Mouse (Mus musculus): Measurements from ENCODE around the gene Fabp3. TPM values are rescaled to one million over a fixed set of nuclear protein-coding genes. Genes with fewer than 3 reads are reported as not detected.

Fabp3 gene
- total RNA-seq, 1 experiment from 2014 or later = not detected

DNA sequence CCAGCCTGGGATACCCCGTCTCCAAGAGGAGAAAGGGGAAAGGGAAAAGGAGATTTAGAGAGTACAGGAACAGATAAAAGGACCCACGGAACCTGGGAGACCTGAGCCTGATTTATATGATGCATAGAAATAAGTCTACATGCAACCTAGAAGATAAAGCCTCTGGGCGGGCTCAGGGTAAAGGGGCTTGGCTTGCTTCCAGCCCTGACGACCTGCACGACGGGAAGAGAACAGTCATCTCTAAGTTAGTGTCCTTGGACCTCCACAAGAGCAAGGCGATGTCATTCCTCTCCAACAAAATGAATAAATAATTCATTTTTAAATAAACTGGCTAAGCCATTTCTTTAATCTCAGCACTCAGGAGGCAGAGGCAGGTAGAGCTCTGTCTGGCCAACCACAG, 14.2 kb downstream of the Fabp3 start:
- ATAC-seq (replicated peaks; ENCODE audit: low read depth, poor library complexity, severe bottlenecking) = no peak

DNA sequence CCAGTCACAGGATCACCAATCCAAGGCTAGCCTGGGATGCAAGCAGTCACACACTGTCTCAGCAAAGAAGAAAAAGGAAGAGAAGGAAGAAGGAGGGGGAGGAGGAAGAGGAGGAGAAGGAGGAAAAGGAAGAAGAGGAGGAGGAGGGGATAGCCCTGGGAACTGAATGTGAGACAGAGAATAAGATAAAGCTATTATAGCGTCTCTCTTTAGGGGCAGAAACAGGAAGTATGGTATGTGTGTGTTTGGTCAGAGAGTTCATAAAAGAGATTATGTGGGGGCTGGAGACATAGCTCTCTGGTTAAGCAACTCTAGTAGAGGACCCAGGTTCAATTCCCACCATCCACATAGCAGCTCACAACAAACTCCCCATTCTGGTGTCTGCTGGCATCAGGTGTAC, 14.8 kb downstream of the Fabp3 start:
- ATAC-seq (replicated peaks; ENCODE audit: low read depth, poor library complexity, severe bottlenecking) = no peak

DNA sequence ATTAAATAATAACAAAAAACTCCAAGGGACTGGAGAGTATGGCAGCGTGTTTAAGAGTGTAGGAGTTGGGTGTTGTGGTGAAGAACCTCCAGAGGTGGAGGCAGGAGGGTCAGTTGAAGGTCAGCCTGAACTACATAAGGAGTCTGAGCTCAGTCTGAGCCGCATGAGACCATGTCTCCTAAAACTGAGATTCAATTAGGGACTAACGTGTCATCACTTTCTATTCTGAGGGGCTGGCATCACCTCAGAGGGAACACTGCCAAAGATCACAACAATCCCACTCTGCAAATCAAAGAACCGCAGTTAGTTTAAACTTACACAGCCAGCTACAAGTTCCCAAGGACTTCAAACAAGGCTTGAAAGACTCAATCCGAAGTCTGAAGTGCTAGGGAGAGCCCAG, 15.2 kb downstream of the Fabp3 start:
- no peak for ATAC-seq (replicated peaks; ENCODE audit: low read depth, poor library complexity, severe bottlenecking)

DNA sequence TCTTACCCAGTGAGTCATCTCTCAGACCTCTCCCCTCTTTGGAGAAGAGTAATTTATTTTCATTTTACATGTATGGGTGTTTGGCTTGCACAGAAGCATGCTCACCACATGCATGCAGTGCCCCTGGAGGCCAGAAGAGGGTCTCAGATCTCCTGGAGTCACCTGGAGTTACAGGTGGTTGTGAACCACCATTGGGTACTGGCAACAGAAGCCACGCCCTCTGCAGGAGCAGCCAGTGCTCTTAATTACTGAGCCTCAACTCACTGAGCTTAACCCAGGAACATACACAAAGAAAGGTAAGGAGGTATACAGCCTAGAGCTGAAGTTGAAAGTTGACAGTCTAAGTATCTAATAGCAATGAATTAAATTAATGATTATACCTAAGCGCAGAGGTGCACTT, 17.1 kb downstream of the Fabp3 start:
- no peak for ATAC-seq (replicated peaks; ENCODE audit: low read depth, poor library complexity, severe bottlenecking)

DNA sequence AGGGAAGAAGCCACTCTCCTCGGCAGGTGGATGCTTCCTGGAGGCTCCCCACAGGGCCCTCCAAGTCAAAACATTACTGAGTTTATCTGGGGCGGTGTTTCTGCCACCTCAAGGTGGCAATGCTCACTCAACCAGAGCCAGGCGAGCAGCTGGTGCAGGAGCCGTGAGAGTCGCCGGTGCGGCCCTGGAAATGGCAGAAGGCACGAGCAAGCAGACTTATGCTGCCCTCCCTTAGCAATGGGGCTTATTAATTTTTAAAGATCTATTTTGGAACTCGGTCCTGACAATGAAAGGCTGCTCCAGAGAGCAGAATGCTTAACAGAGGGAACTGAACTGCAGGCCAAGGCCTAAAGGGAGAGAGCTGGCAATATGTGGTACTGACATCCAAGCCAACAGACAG, 19.0 kb downstream of the Fabp3 start:
- no peak for ATAC-seq (replicated peaks; ENCODE audit: low read depth, poor library complexity, severe bottlenecking)

DNA sequence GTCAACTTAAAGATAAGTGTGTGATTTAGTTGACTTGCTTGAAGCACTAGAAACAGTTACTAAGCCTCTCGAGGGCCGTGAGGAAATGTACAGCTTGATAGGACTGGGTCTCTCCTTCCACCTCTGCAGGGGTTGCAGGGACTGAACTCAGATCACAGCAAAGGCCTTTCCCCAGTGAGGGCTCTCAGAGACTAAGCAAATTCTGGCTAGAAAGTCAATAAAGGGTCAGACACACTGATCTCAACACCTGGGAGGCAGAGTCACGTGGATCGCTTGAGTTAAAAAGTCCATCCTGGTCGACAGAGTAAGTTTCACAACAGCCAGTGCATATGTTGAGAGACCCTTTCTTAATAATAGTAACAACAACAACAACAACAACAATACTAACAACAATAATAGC, 27.5 kb downstream of the Fabp3 start:
- ATAC-seq (replicated peaks; ENCODE audit: low read depth, poor library complexity, severe bottlenecking) = no peak

DNA sequence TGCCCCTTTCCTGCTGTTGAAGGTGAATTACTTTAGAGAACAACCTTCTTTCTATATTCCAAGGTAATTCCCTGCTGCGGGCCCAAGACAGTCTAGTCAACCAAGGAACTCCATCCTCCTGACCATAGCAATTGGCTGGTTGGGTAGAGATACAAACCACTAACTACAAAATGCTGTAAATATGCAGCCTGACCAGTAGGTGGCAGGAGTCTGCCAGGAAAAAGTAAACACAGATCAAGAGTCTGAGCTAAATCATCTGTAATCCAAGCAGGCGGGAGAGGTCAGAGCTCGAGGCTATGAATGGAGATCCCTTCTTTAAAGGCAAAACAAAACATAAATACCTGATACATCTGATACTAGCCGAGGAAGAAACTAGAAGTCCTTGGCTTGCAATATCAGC, 33.3 kb downstream of the Fabp3 start:
- ATAC-seq (replicated peaks; ENCODE audit: low read depth, poor library complexity, severe bottlenecking) = peak; percentile 85

DNA sequence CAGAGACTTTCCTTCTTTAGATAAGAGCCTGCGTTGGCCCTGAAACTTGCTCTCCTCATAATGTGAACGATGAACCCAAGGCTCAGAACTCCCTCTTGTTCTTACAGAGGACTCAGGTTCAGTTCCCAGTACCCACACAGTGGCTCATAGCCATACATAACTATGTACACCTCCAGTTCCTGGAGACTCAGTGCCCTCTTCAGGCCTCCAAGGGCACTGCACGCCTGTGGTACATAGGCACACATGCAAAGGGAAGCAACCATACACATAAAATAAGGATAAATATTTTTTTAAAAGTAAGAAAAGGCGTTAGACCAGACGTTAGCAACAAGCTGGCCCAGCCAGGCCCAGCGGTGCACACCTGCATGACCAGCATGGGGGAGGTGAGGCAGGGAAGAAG, 41.3 kb downstream of the Fabp3 start:
- no peak for ATAC-seq (replicated peaks; ENCODE audit: low read depth, poor library complexity, severe bottlenecking)

DNA sequence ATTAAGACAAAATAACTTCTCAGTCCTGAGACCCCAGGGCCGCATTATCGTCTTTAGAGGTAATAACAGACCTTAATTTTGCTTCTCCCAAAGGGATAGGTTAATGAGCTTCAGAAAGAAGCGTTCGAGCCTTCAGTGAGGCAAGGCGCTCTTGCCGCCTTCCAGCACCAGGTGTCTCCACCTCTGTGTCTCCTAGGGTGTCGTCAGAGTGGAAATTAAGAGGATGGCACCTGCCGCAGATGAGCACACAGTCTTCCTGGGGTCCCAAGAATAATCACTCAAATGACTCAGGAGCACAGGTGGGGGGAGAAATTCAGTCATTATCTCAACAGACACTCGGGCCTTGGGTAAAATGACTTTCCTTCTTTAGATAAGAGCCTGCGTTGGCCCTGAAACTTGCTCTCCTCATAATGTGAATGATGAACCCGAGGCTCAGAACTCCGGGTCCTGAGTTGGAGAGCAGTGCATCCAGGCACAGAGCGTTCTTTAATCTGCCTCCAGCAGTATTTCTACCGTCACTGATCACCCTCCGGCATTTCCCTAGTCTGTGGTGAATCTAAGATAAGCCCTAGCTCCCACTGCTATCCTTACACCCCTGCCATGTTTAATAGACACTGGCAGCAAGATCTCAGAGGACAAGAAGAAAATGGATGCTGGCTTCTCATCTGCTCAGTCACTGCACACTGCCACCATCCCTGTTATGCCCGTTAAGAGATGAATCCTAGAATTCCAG, 42.5 kb downstream of the Fabp3 start:
- ATAC-seq (replicated peaks; ENCODE audit: low read depth, poor library complexity, severe bottlenecking) = no peak

DNA sequence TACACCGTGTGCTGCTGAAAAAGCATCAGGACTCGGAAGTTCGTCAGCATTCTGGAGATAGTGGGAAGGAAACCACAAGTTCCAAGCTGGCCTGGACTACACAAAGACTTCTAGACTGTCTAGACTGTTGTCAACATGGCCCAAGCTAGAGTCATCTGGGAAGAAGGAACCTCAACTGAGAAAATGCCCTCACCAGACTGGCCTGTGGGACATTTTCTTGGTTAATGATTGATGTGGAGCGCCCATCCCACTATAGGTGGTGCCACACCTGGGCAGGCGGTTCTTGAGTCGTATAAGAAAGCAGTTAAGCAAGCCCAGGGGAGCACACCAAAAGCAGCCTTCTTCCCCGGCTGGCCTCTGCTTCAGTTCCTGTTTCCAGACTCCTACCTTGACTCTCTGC, 44.2 kb downstream of the Fabp3 start:
- ATAC-seq (replicated peaks; ENCODE audit: low read depth, poor library complexity, severe bottlenecking) = no peak

DNA sequence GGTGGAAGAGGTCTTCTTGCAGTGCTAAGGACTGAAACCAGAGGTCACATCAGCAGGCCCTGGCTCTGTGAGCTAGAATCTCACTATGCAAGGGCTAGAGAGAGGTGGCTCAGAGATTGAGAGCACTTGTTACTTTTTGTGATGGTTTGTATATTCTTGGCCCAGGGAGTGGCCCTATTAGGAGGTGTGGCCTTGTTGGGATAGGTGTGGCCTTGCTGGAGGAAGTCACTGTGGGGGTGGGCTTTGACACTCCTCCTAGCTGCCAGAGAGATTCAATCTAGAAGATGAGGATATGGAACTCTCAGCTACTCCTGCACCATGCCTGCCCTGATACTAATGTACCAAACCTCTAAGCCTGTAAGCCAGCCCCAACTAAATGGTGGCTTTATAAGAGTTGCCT, 49.6 kb downstream of the Fabp3 start:
- ATAC-seq (replicated peaks; ENCODE audit: low read depth, poor library complexity, severe bottlenecking) = no peak

DNA sequence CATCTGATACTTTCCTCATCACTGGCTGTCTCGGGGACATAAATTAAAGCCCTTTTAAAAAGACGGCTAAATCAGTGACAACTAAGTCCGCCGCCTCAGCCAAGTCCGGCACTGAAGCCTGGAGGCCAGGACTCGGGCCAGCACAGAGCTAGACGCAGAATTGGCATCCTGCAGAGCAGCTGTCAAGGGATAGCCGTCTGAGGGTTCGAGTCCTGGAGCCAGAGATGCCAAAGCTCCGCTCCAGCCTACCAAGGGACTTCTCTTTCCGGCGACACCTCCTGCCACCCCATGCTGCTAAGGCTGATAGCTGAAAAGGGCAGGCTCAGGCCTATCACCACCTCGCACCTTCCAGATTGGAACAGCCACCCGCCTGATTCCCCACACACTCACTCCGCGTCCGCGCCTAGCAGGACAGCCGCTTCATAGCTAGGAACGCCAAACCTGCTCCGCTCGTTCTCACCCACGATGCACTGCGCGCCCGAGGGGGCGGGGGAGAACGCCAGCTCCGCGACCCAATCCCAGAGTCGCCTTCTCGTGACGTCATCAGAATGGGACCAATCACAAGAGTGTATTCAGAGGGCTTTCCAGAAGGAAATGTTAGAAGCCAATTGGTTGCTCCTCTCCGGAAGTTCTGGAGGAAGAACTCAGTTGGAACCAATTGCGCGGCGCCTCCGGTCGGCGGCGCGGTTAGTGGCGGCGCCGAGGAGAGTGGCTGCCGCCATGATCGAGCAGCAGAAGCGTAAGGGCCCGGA, 51.3 kb downstream of the Fabp3 start, which contains the start of the genes Zcchc17 and Snrnp40:
TSS of gene Zcchc17 (minus strand) at position 458 of the 752 bp plus-strand sequence.
TSS of gene Snrnp40 (plus strand) at position 647 of the 752 bp plus-strand sequence.
- ATAC-seq (replicated peaks; ENCODE audit: low read depth, poor library complexity, severe bottlenecking) = peak; percentile 98

DNA sequence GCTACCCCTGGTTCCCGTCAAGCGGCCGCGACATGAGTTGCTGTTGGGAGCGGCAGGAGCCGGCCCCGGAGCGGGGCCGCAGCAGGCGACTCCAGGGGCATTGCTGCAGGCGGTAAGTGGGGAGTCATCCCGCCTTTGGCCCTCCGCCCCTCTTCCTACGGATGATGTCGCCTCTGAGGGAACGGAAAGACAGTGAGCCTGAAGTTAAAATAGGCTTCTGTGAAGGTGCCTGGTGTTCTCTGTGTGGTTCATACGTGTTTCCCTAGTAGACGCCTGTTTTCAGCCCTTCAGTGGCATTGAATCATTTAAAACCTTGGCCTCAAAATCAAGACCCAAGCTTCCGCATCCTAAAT, 51.8 kb downstream of the Fabp3 start:
- no peak for ATAC-seq (replicated peaks; ENCODE audit: low read depth, poor library complexity, severe bottlenecking)

Other genes with a start within 250 kb of the Fabp3 start
- gene Pef1, start 206.0 kb upstream of the Fabp3 start, total RNA-seq (2017) = 14.0 and 14.9 TPM in 2 replicates
- gene Hcrtr1, start 169.2 kb upstream of the Fabp3 start, total RNA-seq (2017) = not detected in 2 replicates
- gene Tinagl1, start 133.5 kb upstream of the Fabp3 start, total RNA-seq (2017) = 3.5 and 4.8 TPM in 2 replicates
- not detected in 2 replicates for gene Gm853, start 86.2 kb upstream of the Fabp3 start, total RNA-seq (2017)
- gene Serinc2, start 29.4 kb upstream of the Fabp3 start, total RNA-seq (2017) = not detected in 2 replicates
- not detected in 2 replicates for gene Gm10570, start 79 bp downstream of the Fabp3 start, total RNA-seq (2017)
- 72.4 and 77.6 TPM in 2 replicates for gene Zcchc17, start 51.3 kb downstream of the Fabp3 start, total RNA-seq (2017)
- 86.7 and 94.3 TPM in 2 replicates for gene Snrnp40, start 51.5 kb downstream of the Fabp3 start, total RNA-seq (2017)

Data from common myeloid progenitor, adult 5-6 weeks (primary cell).